Mouse (Mus musculus) urinary bladder, postnatal 25 days (tissue): ENCODE measurements around the gene Gm10271.

ENCODE experiments used
- DNase-seq: peaks from one replicate; pipeline ENCODE4 v3.0.0; 2022; ENCODE audit warnings: low spot score

Gene Gm10271

GRCm38 (mm10) chr10:116978841-116979240, 6.4 kb upstream of the Gm10271 start:
- no peak for DNase-seq

- DNase-seq: no peak
Observed at GRCm38 (mm10) chr10:116977858-116978257, 5.4 kb upstream of the Gm10271 start.

- no peak for DNase-seq
Observed at GRCm38 (mm10) chr10:116977455-116977854, 5.0 kb upstream of the Gm10271 start.

GRCm38 (mm10) chr10:116968741-116969140, 3.7 kb downstream of the Gm10271 start:
- DNase-seq: no peak

- no peak for DNase-seq
Observed at GRCm38 (mm10) chr10:116966065-116966464, 6.3 kb downstream of the Gm10271 start.

- no peak for DNase-seq
Observed at GRCm38 (mm10) chr10:116965297-116965696, 7.1 kb downstream of the Gm10271 start.

- DNase-seq: no peak
Observed at GRCm38 (mm10) chr10:116964571-116964970, 7.8 kb downstream of the Gm10271 start.

- DNase-seq: no peak
Observed at GRCm38 (mm10) chr10:116964084-116964483, 8.3 kb downstream of the Gm10271 start.

- DNase-seq: no peak
Observed at GRCm38 (mm10) chr10:116962803-116963202, 9.6 kb downstream of the Gm10271 start.

- no peak for DNase-seq
Observed at GRCm38 (mm10) chr10:116962152-116962551, 10.3 kb downstream of the Gm10271 start.

GRCm38 (mm10) chr10:116957867-116958551, 14.4 kb downstream of the Gm10271 start:
- DNase-seq: no peak

- DNase-seq: no peak
Observed at GRCm38 (mm10) chr10:116956483-116957158, 15.8 kb downstream of the Gm10271 start.

GRCm38 (mm10) chr10:116955191-116955590, 17.2 kb downstream of the Gm10271 start:
- no peak for DNase-seq

- DNase-seq: no peak
Observed at GRCm38 (mm10) chr10:116950886-116951285, 21.5 kb downstream of the Gm10271 start.

- peak; percentile 91 for DNase-seq
Observed at GRCm38 (mm10) chr10:116950009-116950769, 22.2 kb downstream of the Gm10271 start, which contains the start of gene Rab3ip. Gene Rab3ip, minus strand, starts transcription at chr10:116950769.

- DNase-seq: peak; percentile 22
Observed at GRCm38 (mm10) chr10:116949111-116950008, 23.0 kb downstream of the Gm10271 start.

- DNase-seq: no peak
Observed at GRCm38 (mm10) chr10:116948414-116948813, 24.0 kb downstream of the Gm10271 start.

GRCm38 (mm10) chr10:116944940-116945339, 27.5 kb downstream of the Gm10271 start:
- DNase-seq: no peak

- no peak for DNase-seq
Observed at GRCm38 (mm10) chr10:116944144-116944543, 28.3 kb downstream of the Gm10271 start.

- no peak for DNase-seq
Observed at GRCm38 (mm10) chr10:116943025-116943424, 29.4 kb downstream of the Gm10271 start.

GRCm38 (mm10) chr10:116935028-116935427, 37.4 kb downstream of the Gm10271 start:
- DNase-seq: no peak

- DNase-seq: no peak
Observed at GRCm38 (mm10) chr10:116933794-116934193, 38.6 kb downstream of the Gm10271 start.
